Mouse (Mus musculus): ENCODE data around the gene Vmn1r231. TPM values are rescaled to one million over a fixed set of nuclear protein-coding genes. Genes with fewer than 3 reads are reported as not detected.

Vmn1r231 gene
- total RNA-seq (2023): not detected in 2 replicates

GRCm38 (mm10) chr17:20904991-20905390, at the start of gene Vmn1r231:
TSS of gene Vmn1r231 (minus strand) at chr17:20905091.

GRCm38 (mm10) chr17:20944985-20945891, 40.3 kb upstream of the Vmn1r231 start, which contains the start of gene Ppp2r1a:
TSS of gene Ppp2r1a (plus strand) at chr17:20945311.

GRCm38 (mm10) chr17:20919614-20920013, 14.7 kb upstream of the Vmn1r231 start, which contains the start of gene Vmn1r232:
TSS of gene Vmn1r232 (minus strand) at chr17:20919714.

GRCm38 (mm10) chr17:20840144-20840543, 64.7 kb downstream of the Vmn1r231 start, which contains the start of gene Vmn1r230:
TSS of gene Vmn1r230 (plus strand) at chr17:20840444.

Other genes starting within 250 kb of the Vmn1r231 start
- gene Vmn1r226, start 222.2 kb downstream of the Vmn1r231 start, total RNA-seq (2023): not detected in 2 replicates
- gene Vmn1r227, start 175.2 kb downstream of the Vmn1r231 start, total RNA-seq (2023): not detected in 2 replicates
- gene Vmn1r228, start 118.9 kb downstream of the Vmn1r231 start, total RNA-seq (2023): not detected in 2 replicates
- gene Vmn1r229, start 93.5 kb downstream of the Vmn1r231 start, total RNA-seq (2023): not detected in 2 replicates
- not detected in 2 replicates for gene Vmn1r230, start 64.6 kb downstream of the Vmn1r231 start, total RNA-seq (2023)
- gene Vmn1r232, start 14.6 kb upstream of the Vmn1r231 start, total RNA-seq (2023): not detected in 2 replicates
- 275 and 321 TPM in 2 replicates for gene Ppp2r1a, start 40.2 kb upstream of the Vmn1r231 start, total RNA-seq (2023)
- not detected in 2 replicates for gene Vmn1r233, start 91.4 kb upstream of the Vmn1r231 start, total RNA-seq (2023)
- 4.0 and 5.6 TPM in 2 replicates for gene Zfp160, start 103.8 kb upstream of the Vmn1r231 start, total RNA-seq (2023)